Mouse (Mus musculus) urinary bladder, postnatal 4 days (tissue): Measurements from ENCODE around the gene Plekhh2.

ENCODE experiments used
- DNase-seq, 2 experiments: peaks; one replicate each; pipeline ENCODE4 v3.0.0; 2021 to 2022; ENCODE audit warnings: low spot score in 2 of 2

Gene Plekhh2

GRCm38 (mm10) chr17:84644292-84645050, 132.8 kb downstream of the Plekhh2 start:
- no peak for DNase-seq

GRCm38 (mm10) chr17:84645119-84645518, 133.4 kb downstream of the Plekhh2 start:
- no peak for DNase-seq

DNA sequence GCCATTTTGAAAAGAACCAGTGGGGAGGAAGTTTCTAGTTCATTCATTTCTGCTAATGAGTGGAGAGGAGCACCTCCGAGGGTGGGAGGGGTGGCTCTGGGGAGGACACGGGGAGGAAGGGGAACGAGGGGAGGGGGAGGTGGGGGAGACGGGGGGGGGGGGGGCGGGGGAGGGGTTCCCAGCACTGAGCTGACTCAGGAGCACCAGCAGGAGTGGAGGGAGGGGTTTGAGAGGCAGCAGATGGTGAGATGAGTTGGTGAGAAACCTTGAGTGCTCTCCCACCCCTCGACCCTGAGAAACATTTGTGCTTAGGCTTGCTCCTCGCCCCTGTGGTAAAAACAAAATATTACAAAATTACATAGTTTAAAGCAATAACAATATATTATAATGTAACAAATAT, 134.2 kb downstream of the Plekhh2 start:
- no peak for DNase-seq

DNA sequence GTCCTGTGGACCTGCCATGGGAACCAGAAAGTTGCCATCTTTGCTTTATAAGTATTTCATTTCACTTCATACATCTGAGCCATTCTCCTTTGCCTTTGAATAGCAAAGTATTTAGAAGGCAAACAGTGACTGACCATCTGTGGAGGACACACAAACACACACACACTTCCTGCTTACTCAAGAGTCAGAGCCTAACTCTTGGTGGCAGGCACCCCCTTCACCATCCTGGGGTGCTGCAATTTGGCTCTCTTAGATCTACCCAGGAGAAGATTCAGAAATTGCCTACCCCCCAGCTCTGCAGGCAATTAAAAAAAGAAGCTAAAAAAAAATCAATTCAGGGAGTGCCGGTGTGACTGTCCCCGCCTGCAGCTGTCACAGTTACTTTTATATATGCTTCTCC, 134.8 kb downstream of the Plekhh2 start:
- DNase-seq, result no peak

GRCm38 (mm10) chr17:84647630-84648029, 135.9 kb downstream of the Plekhh2 start:
- no peak for DNase-seq

GRCm38 (mm10) chr17:84650302-84651017, 138.8 kb downstream of the Plekhh2 start:
- DNase-seq, result no peak

GRCm38 (mm10) chr17:84653544-84653943, 141.8 kb downstream of the Plekhh2 start:
- no peak for DNase-seq

DNA sequence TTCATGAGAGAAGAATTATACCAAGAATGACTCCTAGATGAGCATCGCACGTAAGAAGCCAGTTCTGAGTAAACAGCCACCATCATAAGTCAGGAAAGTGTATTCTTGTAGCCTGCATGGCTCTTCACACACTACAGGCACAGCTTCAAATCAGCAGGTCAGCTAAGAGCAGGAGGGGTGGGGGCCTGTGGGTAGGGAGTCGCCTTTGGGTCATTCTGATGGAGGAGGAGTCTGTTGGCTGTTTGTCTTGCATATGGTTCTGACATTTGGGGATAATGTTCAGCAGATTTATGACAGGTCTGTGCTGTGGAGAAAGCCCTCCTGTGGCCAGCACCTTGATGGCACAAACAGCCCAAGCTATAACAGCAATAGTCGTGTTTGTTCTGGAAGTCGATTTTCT, 144.5 kb downstream of the Plekhh2 start:
- DNase-seq, result no peak

DNA sequence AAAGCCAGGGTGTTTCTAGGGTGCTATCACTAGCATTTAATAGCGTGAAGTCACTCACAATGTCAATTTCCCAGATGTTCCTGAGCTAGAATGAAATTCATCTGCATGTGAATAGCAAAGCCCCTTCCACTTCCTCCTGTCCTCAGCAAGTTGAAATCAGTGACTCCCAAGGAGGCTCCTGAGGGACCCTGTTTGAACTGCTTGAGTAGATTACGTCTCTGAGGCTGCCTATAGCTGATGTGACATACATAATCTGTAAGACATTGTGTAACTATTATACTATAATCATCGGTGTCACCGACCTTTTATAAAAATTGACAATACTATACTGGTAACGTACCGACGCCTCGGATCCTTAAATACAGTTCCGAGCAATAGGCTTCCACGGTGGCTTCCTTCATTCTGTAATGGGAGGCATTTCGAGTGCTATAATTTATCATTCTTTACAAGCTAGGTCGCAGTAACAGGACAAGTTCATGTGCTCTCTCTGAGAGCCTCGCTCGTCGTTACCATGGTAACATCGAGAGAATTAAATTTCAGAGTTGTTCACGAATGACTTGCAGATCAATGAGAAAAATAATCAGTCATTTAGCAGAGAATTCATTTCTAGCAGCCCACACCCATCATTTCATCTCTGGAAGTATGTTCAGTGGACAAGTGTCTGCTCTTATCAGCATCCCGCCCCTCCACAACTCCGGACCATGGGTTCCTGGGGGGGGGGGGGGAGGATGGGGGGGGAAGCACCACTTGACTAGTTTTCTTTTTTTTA, 145.1 kb downstream of the Plekhh2 start:
- DNase-seq, result no peak

DNA sequence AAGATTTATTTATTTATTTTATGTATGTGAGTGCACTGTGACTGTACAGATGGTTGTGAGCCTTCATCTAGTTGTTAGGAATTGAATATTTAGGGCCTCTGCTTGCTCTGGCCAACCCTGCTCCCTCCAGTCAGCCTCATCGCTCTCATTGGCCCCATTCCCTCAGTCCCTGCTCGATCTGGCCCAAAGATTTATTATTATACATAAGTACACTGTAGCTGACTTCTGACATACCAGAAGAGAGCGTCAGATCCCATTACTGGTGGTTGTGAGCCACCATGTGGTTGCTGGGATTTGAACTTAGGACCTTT, 145.7 kb downstream of the Plekhh2 start:
- DNase-seq, result no peak

GRCm38 (mm10) chr17:84657782-84658181, 146.1 kb downstream of the Plekhh2 start:
- DNase-seq, result no peak

DNA sequence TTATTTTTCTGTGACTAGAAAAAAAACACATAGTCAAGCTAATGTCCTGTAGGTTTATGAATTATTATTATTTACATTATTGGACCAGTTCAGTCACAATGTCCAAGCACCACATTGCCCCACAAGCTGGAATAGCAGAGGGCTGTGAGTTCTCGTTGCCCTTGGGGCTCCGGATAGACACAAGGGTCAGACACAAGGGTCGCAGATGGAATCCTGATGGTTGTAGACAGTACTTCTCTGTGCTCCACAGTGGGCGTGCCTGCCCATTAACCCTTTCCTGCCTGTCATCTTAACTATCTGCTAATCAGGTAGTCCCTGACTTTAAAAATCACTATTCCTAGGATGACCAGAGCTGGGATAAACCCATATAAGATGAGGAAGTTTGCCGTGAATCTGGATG, 146.5 kb downstream of the Plekhh2 start:
- DNase-seq, result no peak

DNA sequence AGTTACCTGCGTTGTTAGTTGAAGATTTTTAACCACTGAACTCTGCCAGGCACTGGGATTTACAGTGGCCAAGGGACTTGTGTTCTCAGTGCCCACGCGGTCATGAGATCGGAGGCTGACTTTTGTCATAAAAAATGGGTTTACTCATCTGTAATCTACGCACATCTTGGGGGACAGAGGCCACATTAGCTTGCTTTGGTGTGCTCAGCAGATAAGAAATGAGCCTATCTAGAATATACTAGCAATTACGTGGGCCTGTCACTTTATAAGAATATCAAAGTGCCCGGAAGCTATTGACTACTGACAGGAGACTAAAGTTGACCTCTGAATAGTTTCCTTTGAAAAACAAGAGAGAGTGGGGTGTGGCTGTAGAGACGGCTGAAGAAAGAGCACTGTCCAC, 147.3 kb downstream of the Plekhh2 start:
- no peak for DNase-seq

DNA sequence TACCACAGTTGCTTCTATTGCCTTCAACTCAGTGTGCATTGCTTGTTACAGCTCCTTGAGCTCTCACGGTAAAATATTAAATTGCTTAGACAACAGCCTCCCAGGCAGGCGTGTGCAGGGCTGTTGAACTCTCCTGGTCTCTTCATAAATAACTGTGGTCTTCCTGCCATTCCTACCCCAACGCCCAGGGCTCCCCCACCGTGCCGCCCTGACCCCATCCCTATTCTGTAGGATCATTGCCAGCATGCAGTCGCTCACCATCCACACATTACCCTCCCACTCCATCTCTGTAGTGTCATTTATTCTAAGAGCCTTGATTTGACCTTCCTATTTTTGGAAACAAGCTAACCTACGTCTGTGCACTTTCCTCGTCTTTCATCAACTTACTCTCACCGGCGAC, 153.4 kb downstream of the Plekhh2 start:
- no peak for DNase-seq

DNA sequence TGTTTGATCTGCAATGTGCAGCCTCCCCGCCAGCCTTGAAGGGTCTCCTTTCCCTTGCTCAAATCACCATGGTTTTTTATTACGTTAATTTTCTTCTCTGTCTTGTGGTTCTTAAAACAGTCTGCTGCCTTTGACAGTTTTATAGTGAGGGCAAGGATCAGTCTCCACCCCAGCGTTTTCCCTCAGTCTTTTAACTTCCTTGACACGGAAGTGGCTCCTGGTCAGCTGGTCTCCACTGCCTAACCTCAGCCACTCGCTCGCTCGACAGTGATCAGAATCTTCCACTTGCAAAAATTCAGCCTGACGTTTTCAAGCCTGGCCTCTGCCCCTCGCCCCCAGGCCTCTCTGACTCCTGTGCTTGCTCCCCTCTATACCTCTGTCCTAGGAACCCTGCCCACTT, 154.0 kb downstream of the Plekhh2 start:
- DNase-seq, result no peak

DNA sequence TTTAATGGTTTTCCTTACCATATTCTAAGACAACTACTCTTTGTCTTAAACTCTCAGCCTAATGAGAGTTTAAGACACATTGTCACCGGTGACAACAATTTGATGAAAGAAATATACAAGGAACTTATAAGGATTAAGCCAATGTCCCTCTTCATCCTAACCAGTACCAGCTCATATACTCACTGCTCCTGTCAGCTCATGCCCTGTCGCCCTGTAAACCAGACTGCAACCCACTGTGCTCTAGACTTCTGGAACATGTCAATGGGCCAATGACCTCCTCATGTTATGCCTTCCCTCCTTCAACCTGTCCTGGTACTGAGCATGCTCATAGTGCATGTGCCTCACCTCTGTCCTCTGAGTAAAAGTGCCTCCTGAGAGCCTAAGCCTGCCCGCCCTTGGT, 156.2 kb downstream of the Plekhh2 start:
- DNase-seq, result no peak
